Mouse (Mus musculus) left cerebral cortex, postnatal 14 days (tissue): ENCODE data around the gene Kat2a. TPM values are rescaled to one million over a fixed set of nuclear protein-coding genes. Genes with fewer than 3 reads are reported as not detected.

ENCODE experiments used
- DNase-seq, 2 experiments: peaks; one replicate each; pipeline ENCODE4 v3.0.0; 2021 to 2022; ENCODE audit warnings: low spot score in 2 of 2, mixed read lengths in 1 of 2
- intact Hi-C: fragments of 180-260 bp; cut with DNase I; formaldehyde crosslinking; loops from one replicate; pipeline ENCODE4 v1.15.1; 2025
- long read RNA-seq, 2 experiments: library from polyadenylated mRNA; stranded (forward); transcript quantifications; one replicate each; pipeline ENCODE4 v2.0.0; 2021
- total RNA-seq, 2 experiments: library from RNA; stranded (reverse); gene quantifications; 2 replicates each; pipeline ENCODE4 v1.2.3; 2021

Kat2a gene
- total RNA-seq, result 10 to 100 TPM; 63.2 to 64.1 TPM
- long read RNA-seq, experiment 1, transcript Kat2a-201 (18 exons, 3,043 nt), result major isoform, 43 of 78 reads
- long read RNA-seq, experiment 1, transcript Kat2a-202 (18 exons, 3,046 nt), result minor isoform, 11 of 78 reads
- long read RNA-seq, experiment 1, partial matches to known transcripts, result 15 of 78 reads
- long read RNA-seq, experiment 1, other reads (novel, unspliced or antisense), result 7 of 78 reads
- long read RNA-seq, experiment 2, transcript Kat2a-202 (18 exons, 3,046 nt), result minor isoform, 14 of 86 reads
- long read RNA-seq, experiment 2, transcript Kat2a-201 (18 exons, 3,043 nt), result major isoform, 48 of 86 reads
- long read RNA-seq, experiment 2, partial matches to known transcripts, result 5 of 86 reads
- long read RNA-seq, experiment 2, other reads (novel, unspliced or antisense), result 16 of 86 reads

GRCm38 (mm10) chr11:100711783-100712615, at the start of gene Kat2a:
Kat2a (minus strand) TSS chr11:100712465.
- intact Hi-C loops, result loop anchor here (10.0 kb wide), 1 partner anchor 243 kb away; no protein-coding TSS in a partner anchor
- peak; percentile 84 to 88 for DNase-seq

DNA sequence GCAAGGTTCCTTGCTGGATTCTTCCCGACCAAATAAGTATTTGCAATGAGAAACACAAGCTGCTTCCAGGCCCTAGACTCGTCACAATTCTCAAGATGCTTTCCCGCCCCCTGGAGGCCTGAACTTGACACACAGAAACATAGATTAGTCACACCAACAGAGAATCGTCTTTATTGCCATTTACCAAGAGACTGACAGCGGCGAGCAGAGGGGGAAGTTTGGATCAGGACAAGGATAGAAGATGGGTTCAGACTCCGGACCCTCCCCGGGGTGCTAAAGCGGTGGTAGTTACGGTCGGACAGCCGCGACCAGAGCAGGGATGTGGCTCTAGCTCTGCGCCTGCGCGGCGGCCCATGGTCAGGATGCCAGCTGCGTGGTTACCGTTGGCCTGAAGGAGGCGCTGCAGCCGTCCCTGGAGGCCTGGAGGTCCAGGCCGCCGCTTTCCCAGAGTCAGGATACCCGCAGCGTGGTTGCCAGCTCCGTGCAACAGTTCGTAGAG, 49.3 kb upstream of the Kat2a start:
- intact Hi-C loops, result loop anchor here (2.0 to 10.0 kb wide), 2 partner anchors 47 to 193 kb away; no protein-coding TSS in a partner anchor
- peak; percentile 86 to 89 for DNase-seq

DNA sequence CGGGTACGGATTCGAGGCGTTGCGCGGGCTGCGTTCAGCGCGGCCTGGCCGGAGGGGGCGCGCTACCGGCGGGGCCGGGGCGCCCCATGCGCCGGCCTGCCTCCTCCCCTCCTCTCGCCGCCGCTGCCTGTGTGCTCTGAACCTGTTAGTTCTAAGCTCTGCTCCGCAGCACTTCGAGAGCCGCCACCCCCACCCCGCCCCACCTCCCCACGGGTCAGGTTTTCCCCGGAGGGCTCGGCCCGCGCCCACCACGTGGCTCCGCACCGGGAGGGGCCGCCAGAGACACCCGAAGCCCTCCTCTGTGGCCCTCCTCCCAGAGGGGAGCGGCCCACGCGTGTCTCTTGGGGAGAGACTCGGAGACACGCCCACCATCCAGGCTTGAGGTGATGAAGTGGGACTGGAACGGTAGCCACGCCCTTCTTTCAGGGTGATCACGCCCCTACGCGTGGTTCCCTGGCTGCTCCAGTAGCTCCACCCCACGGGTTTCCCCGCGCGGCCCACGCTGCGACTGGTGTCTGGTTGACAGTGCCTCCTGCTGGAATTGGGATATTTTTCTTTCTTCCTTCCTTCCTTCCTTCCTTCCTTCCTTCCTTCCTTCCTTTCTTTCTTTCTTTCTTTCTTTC, 47.5 kb upstream of the Kat2a start, which contains the start of gene Kcnh4:
Gene Kcnh4, minus strand, starts transcription at position 332 of the 623 bp plus-strand sequence.
- DNase-seq, result peak; percentile 93 to 95
- intact Hi-C loops, result loop anchor here (2.0 to 10.0 kb wide), 2 partner anchors 45 to 195 kb away; no protein-coding TSS in a partner anchor

DNA sequence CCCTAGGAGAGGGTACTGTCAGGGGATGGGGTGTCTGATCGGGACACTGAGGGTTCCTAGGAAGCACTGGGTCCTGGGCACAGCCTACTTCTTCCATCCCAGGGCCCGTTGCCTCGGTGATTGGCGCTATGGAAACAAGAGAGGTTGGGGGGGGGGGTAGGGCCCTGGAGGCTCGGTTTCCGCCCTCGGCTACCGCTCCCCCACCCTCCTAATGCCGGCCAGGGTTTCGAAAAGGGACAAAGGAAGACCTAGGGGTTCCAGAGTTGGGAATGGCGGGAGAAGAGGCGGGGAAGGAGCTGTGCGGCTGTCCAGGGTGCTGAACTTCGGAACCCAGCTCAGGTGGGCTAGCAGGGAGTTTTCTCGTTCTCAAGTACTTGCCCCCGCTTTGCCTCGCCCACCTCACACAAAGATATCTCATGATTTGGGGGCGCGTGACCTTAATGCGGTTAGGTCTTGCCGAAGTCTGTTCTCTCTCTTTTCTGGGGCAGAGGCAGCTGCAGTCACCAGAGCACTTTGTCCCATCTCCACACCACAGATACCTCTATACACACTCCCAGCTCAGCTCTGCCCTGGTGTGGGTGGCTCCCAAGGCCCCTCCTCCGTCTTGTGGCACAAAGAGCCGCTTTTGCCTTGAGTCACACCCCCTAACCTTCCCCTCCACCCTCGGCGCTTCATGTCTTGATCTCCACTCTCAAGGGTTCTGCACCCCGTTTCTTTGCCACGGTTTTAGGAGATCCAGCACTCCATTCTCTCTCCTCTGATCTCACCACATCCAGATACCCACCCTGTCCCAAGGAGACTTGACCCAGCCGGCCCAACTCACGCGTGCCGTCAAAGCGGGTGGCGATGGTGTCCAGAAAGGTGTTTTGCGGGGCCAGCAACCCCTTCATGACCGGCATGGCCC, 46.7 kb upstream of the Kat2a start:
- DNase-seq, result peak in 1 of 2 experiments; percentile 49
- intact Hi-C loops, result no loop called here

DNA sequence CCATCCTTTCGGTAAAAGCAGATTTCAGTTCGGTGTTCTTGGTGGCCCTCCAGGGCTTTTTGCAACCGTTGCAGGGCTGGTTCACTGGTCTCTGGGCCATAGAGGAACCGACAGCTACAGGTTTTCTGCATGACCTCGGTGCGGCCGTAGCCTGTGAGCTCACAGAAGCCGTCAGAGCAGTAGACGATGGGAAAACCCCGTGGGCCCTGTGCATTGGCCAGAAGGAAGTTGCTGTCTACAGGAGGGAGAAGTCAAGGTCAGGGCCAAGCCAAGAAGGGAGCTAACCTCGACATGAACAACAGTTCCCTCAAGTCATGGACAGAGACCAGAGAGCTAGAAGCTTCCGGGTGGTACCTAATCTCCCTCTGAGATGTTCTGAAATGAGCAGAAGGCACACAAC, 45.3 kb upstream of the Kat2a start:
- no peak for DNase-seq
- intact Hi-C loops, result no loop called here

DNA sequence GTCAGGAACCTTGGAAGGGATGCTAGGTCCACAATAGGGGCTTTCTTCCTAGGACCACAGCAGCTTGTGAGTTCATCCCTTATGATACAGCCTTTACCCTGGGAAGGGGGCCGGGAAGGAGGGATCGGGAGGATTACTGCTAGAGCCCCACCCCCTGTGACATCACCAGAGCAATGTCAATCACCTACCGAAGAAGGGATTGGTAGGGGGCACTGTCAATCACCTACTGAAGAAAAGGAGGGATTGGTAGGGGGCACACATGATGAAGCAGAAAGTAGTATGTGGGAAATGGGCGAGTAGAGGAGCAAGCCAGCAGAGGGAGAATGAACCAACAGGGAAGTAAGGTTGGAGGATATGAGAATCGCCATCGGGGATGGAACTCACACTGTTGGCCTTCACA, 44.2 kb upstream of the Kat2a start:
- intact Hi-C loops, result no loop called here
- DNase-seq, result no peak

- peak; percentile 60 to 70 for DNase-seq
- intact Hi-C loops, result no loop called here
Measured at GRCm38 (mm10) chr11:100754693-100755057, 42.4 kb upstream of the Kat2a start.

DNA sequence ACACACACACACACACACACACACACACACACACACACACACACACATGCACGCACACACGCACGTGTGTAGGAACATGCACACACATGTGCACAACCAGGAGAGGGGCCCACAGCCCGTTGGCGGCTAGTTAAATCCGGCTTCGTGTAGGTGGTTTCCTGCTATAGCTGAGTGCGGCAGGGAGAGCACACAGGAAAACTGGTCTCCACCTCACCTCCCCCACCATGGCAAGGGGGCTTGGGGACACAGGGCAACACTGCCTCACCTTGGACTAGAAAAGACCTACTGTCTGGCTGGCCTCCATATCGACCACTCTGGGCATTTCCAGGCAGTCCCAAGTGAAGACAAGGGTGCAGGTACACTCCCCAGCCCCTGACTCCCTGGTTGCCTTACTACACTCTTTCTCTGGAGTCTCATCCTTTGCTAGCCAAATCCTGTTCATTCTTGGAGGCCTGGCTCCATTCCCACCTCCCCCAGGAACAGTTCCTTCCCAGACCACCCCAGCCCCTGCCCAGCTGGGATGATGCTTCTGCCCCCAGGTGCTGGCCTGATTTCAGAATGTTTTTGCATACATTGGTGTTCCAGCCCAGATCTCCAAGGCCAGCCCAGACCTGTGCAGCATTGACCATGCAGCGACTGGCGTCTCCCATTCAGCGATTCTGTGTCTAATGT, 41.9 kb upstream of the Kat2a start:
- intact Hi-C loops, result no loop called here
- DNase-seq, result peak; percentile 72 to 90

DNA sequence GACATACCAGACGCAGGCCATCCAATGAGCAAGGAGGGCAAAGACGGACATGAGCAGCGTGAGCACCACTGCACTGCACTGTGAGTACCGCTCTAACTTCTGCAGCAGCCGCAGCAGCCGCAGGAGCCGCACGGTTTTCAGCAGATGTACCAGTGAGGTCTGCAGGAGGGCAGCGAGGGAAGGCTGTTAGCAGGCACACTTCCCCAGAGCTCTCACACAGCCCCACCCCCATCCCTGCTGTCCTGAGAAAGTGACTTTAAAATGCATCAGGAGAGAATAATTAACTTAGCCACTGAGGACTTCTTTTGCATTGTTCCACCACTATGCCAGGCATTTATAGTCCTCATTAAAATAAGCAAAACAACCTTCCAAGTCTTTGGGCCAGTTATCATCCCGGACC, 40.0 kb upstream of the Kat2a start:
- DNase-seq, result peak in 1 of 2 experiments; percentile 33
- intact Hi-C loops, result no loop called here

GRCm38 (mm10) chr11:100750127-100750526, 37.9 kb upstream of the Kat2a start:
- intact Hi-C loops, result no loop called here
- no peak for DNase-seq

DNA sequence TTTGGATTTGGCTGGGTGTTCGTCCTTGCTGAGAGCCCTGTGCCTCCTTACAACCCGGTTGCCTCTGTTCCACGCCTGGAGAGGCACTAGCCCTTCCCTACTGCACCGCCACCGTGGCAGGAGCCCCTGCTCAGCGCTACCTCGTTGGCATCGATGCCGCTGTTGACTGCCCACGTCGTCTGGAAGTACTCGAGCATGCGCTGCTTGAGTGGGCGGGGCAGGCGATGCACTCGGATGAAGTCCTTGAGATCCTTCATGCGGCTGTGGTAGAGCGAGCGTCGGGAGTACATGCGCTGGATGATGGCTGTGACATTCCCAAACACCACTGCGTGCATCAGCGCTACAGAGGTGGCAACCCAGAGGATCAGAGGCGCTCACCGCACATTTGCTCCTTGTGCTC, 37.2 kb upstream of the Kat2a start:
- peak; percentile 37 to 75 for DNase-seq
- intact Hi-C loops, result no loop called here

DNA sequence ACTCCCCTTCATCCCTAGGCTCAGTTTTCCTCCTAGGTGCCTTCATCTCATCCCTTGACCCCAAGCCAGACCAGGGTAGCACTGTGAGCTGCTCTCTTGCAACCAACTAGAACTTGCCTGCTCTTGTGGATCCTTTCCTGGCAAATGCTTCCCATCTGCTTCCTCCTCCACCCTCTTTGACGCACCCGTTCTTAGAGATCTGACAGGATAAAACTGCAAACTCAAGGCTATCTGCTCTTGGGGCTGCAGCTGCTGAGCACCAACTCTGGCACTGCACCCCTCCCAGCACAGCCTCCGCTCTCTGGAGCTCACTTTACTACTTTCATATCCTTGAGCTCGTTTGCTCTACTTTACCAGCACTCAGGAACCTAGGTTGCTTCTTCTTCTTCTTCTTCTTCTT, 36.4 kb upstream of the Kat2a start:
- no peak for DNase-seq
- intact Hi-C loops, result no loop called here

DNA sequence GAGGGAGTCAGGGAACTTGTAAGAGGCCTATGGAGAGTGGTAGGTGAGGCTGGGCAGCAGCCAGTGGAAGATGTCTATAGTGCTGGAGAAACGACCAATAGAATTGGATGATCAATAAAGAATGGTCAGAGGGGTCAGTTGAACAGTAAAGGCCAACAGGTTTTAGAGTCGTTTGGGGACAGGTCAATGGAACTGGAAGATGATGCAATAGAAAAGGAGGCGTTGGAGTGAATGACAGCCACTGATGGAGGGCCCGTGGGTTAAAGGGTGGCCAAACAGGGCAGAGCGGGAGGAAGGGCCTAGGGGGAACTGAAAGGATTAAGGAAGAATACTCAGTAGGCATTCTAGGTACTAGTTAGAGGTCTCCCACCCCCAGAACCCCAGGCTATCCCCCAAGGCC, 34.8 kb upstream of the Kat2a start:
- intact Hi-C loops, result no loop called here
- DNase-seq, result no peak

DNA sequence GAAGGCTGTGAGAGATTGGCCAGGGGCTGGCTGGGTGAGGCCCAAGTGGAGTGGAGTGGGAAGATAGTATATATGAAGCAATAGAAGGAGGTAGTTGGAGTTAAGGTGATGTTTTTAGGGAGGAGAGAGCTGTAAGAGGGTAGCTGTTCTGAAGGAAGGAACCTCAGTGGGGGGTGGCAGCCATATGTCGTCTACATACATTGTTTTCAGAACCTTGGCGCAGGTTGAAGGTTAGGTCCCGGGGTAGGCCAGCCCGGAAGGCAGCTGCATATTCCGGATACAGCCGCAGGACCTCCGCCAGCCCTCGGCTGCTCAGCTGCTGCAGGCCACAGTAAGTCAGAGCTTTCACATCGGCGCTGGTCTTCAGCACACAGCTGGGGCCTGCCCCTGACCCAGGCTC, 34.3 kb upstream of the Kat2a start:
- no peak for DNase-seq
- intact Hi-C loops, result no loop called here

GRCm38 (mm10) chr11:100745085-100745484, 32.8 kb upstream of the Kat2a start:
- DNase-seq, result peak; percentile 56 to 65
- intact Hi-C loops, result no loop called here

DNA sequence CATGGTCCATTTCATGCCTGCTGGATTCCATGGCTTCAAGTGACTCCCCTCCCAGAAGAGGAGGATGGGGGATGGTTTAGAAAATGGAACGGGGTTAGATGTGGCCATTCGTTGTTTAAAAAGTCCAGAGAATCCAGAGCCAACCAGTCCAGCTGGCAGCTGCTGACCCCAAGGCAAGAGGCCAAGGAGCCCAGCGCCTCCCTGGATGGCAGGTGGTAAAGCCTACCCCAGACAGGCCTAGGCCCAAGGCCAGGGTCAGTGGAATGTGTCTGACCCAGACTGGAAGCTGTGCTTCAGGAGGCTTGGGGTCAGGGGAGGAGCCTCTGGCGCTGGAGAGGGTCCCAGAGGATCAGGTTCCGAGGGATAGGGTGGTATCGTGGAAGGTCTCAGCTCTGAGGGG, 29.1 kb upstream of the Kat2a start:
- intact Hi-C loops, result no loop called here
- no peak for DNase-seq

GRCm38 (mm10) chr11:100738749-100739148, 26.5 kb upstream of the Kat2a start:
- no peak for DNase-seq
- intact Hi-C loops, result no loop called here

DNA sequence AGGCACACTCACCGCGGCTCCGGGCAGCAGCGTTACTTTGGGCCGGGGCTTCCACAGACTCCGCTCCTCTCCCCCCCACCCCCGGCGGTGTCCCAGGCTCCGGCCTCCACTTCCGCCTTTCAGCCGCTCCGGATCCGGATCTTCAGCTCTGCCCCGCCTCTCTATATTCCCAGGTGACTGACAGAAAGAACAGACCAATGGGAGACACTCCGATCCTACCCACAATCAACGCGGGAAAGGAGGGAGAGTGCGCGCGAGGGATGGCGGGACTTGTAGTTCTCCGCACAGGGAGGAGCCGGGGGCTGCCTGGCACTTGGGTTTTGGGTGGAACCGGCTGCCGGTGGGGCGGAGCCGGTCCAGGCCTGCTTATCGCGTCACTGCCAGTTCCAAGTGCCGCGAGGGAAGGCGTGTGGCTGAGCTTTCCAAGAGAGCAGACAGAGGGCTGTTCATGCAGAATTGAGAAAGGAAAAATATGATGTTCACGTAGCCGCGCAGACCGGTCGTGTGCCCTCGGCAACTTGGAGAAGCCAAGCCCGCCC, 25.9 kb upstream of the Kat2a start, which contains the start of gene Rab5c:
Gene Rab5c, minus strand, starts transcription at position 150 of the 539 bp plus-strand sequence.
- intact Hi-C loops, result no loop called here

More for the DNA sequence above, 25.9 kb upstream of the Kat2a start, which contains the start of gene Rab5c:
- peak; percentile 98 to 99 for DNase-seq
